Mouse (Mus musculus): Measurements from ENCODE around the gene Zscan29. TPM values are rescaled to one million over a fixed set of nuclear protein-coding genes. Genes with fewer than 3 reads are reported as not detected.

Gene Zscan29
- total RNA-seq (2023), result 10 to 100 TPM; 33.2 to 34.3 TPM

DNA sequence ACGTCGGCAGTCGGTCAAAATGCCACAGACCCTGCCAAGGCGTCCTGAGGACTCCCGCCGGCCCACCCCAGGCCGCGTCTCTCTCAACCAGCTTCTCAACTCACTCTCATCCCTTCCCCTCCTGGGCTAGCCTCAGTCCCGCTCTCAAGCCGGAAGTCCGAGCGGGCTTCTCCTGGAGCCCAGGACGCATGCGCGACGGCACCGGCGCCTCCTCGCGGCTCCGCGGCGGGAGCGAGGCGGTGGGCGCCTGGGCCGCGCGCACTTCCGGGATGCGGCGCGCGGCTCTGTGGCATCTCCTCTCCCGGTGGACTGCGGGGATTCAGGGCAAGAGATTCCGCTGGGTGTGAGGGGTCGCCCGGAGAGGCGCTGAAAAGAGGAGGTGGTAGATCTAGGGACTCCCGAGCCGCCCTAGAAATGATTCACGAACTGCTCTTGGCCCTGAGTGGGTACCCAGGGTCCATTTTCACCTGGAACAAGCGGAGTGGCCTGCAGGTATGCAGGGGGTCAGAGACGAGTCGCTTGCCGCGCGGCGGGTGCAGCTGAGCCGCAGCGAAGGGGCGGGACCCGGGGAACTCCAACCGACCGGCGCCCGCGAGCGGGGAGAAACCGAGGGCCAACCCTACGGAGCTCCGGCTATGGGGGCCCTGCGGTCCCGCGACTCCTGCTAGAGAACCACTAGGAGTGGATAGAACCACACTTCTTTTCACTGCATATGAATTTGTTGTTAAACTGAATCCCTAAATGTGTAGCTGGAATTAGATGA is at the start of gene Zscan29:
TSS of gene Zscan29 (minus strand) at position 146 of the 763 bp plus-strand sequence.

DNA sequence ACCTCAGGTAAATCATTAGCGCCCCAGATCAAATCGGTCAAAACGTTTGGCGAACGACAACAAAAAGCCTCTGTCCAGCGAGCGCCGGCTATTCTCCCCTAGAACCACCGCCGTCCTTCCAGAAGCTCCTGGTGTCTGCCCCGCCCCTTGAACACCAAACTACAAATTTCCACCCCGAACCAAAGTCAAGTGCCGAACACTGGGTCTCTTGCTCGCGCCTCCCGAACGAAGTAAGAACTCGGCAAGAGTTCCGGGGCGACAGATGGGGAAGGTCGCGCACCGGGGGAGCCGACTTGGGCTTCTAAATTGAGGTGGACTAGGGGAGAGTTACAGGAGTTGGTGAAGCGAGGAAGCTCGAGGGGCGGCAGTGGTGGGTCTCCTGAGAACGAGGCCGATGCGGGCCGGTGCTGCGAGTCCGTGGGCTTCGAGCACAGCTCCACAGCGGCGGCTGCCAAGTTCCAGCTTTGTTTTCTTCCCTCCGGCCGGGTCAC is 399 bp downstream of the Zscan29 start, which contains the start of gene Tubgcp4:
TSS of gene Tubgcp4 (plus strand) at position 174 of the 491 bp plus-strand sequence.

DNA sequence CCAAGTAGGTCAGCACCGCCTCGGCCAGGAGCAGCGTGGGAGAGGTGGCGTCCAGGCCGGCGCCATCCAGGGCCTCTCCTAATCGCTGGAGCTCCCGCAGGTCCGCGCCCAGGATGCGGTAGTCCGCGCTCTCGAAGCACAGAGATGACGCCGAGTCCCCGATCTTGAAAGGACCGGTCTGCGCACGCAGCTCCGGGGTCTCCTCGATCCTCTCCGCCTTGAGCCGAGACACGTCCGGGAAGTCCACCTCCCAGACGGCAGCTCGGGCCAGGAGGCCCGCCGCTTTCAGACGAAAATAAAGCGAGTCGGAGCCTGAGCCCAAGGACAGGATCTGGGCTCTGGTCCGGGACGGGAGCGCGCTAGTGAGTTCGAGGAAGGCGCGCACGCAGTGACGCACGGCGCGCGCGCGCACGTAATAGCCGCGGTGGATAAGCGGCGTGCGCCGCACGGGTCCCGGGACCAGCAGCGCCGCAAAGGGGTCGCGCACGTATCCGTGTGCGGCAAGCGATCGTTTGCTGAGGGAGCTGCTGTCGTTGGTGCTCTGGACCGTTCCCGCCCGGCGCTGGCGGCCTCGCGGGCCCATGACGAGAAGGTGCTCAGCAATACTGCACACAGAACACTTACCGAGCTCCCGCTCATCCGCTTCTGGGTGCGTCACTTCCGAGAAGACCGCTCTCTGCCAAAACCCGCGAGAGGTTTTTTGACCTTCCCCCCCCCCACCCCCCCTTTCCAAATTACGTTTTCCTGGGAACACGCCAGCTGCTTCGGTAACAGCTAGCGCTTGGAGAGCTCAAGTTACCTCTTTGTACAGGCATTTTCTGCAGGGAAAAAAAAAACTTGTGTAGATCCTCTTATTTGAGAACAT is 30.7 kb downstream of the Zscan29 start, which contains the start of the genes Adal and Lcmt2:
TSS of gene Adal (plus strand) at position 411 of the 865 bp plus-strand sequence.
TSS of gene Lcmt2 (minus strand) at position 636 of the 865 bp plus-strand sequence.

DNA sequence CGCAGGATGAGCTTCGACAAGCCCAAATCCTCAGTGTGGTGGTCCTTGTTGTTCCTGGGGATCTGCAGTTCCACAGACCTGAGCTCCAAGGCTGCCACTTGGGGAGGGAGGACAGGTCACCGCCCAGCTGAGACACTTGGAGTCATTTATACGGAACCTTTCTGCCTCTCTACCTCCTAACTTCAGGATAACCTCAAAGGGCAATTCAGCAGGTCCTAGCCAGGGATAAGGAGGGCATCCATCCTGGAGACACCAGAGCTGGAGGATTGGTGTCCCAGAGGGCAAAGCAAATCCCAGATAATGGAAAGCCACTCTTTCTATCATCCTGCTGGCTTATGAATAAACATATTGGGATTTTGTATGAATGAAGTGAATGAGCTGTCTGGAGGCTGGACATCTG is 61.2 kb downstream of the Zscan29 start, which contains the start of gene Tgm7:
TSS of gene Tgm7 (minus strand) at position 101 of the 400 bp plus-strand sequence.

Other genes starting within 250 kb of the Zscan29 start
- 10 to 100 TPM; 71.3 to 77.8 TPM for gene Ubr1, start 200.4 kb downstream of the Zscan29 start, total RNA-seq (2023)
- 10 to 100 TPM; 24.7 to 35.5 TPM for gene Tmem62, start 194.1 kb downstream of the Zscan29 start, total RNA-seq (2023)
- 10 to 100 TPM; 92.5 to 98.8 TPM for gene Ccndbp1, start 162.7 kb downstream of the Zscan29 start, total RNA-seq (2023)
- gene Epb42, start 134.1 kb downstream of the Zscan29 start, total RNA-seq (2023), result not detected
- not detected for gene Tgm5, start 85.3 kb downstream of the Zscan29 start, total RNA-seq (2023)
- not detected for gene Tgm7, start 61.3 kb downstream of the Zscan29 start, total RNA-seq (2023)
- 10 to 100 TPM; 20.4 to 27.6 TPM for gene Adal, start 30.7 kb downstream of the Zscan29 start, total RNA-seq (2023)
- 10 to 100 TPM; 12.3 to 12.6 TPM for gene Lcmt2, start 30.5 kb downstream of the Zscan29 start, total RNA-seq (2023)
- gene Tubgcp4, start 471 bp downstream of the Zscan29 start, total RNA-seq (2023), result 10 to 100 TPM; 76.9 to 79.4 TPM
- gene Trp53bp1, start 100.3 kb upstream of the Zscan29 start, total RNA-seq (2023), result 10 to 100 TPM; 74.6 to 88.4 TPM
- gene Map1a, start 118.5 kb upstream of the Zscan29 start, total RNA-seq (2023), result under 1 TPM; 0.09 to 0.12 TPM
- 10 to 100 TPM; 15.7 to 22.4 TPM for gene Ppip5k1, start 184.3 kb upstream of the Zscan29 start, total RNA-seq (2023)
- gene Ckmt1, start 186.6 kb upstream of the Zscan29 start, total RNA-seq (2023), result not detected
- under 1 TPM; 0.67 to 0.98 TPM for gene Strc, start 216.0 kb upstream of the Zscan29 start, total RNA-seq (2023)
- gene Pdia3, start 242.7 kb upstream of the Zscan29 start, total RNA-seq (2023), result 100 to 1,000 TPM; 169 to 181 TPM
- 1 to 10 TPM; 2.9 to 3.3 TPM for gene Catsper2, start 242.7 kb upstream of the Zscan29 start, total RNA-seq (2023)